Mouse (Mus musculus) heart, embryonic 11.5 days (tissue): ENCODE measurements at regions not wholly inside any gene's neighbourhood (a gene's known extent, or its start where the extent isn't known, plus 50 kb on each side); places are given as distances from the start of the nearest gene placed in this dataset.

Experiments used
- ATAC-seq: fragments of 200-750 bp; cut with Nextera tagmentation; replicated peaks from 2 replicates; pipeline ENCODE4 v1.8.0; 2017; ENCODE audit warnings: moderate library complexity; ENCODE audit not compliant: insufficient number of reproducible peaks, low FRiP score, low TSS enrichment
- H3K27ac ChIP-seq: fragments of 300-500 bp; sonication (generic); 2 replicates; pipeline ENCODE4 v1.5.1; 2014; ENCODE audit warnings: mild to moderate bottlenecking, low read depth, low read length
- H3K27me3 ChIP-seq: fragments of 300-500 bp; sonication (generic); 2 replicates; pipeline ENCODE4 v1.6.1; 2014; ENCODE audit warnings: mild to moderate bottlenecking, low read length, mixed read lengths; ENCODE audit not compliant: control insufficient read depth, insufficient read depth
- H3K36me3 ChIP-seq: fragments of 300-500 bp; sonication (generic); 2 replicates; pipeline ENCODE4 v1.6.1; 2014; ENCODE audit warnings: mild to moderate bottlenecking, low read length, moderate library complexity, mixed read lengths; ENCODE audit not compliant: control insufficient read depth, insufficient read depth
- H3K4me1 ChIP-seq: fragments of 300-500 bp; sonication (generic); 2 replicates; pipeline ENCODE4 v1.6.1; 2014; ENCODE audit warnings: low read length; ENCODE audit not compliant: control insufficient read depth, insufficient read depth
- H3K4me2 ChIP-seq: fragments of 300-500 bp; sonication (generic); 2 replicates; pipeline ENCODE4 v1.6.1; 2014; ENCODE audit warnings: mild to moderate bottlenecking, moderate library complexity
- H3K4me3 ChIP-seq: fragments of 300-500 bp; sonication (generic); 2 replicates; pipeline ENCODE4 v1.5.1; 2014; ENCODE audit warnings: low read depth, low read length
- H3K9ac ChIP-seq: fragments of 300-500 bp; sonication (generic); 2 replicates; pipeline ENCODE4 v1.6.1; 2014; ENCODE audit warnings: mild to moderate bottlenecking, low read depth, low read length, moderate library complexity
- H3K9me3 ChIP-seq: fragments of 300-500 bp; sonication (generic); replicated peaks from 2 replicates; pipeline ENCODE4 v1.6.1; 2016; ENCODE audit warnings: low read length; ENCODE audit not compliant: control insufficient read depth
- WGBS: fragments of 180-500 bp; shearing (Covaris S2); extraction: QIAGEN DNeasy Blood & Tissue Kit; methylation state at CpG from one replicate; pipeline ENCODE4 v1.1.7; 2014; ENCODE audit not compliant: insufficient replicate concordance; 5-methylcytosine and 5-hydroxymethylcytosine counted together

- Histone ChIP-seq H3K4me1 (no peaks in the 10 kb centered on the region), H3K36me3 (no peaks in the 10 kb centered on the region), H3K27me3 (no peaks in the 10 kb centered on the region), H3K9me3 (no peaks in the 10 kb centered on the region), H3K4me2 (no peak overlapping the region), H3K27ac (no peak overlapping the region), H3K9ac (no peak overlapping the region), H3K4me3 (no peak overlapping the region)
- WGBS = 71% methylated on average over 2 of the region's 2 CpGs
- ATAC-seq = no peak
These were observed 576.1 kb upstream of the 4930452B06Rik start for GRCm38 (mm10) chr14:9242118-9242517.

GRCm38 (mm10) chr14:9227670-9228069, 561.6 kb upstream of the 4930452B06Rik start:
- H3K27me3 ChIP-seq = no peaks in the 10 kb centered on the region
- H3K4me2 ChIP-seq = no peak overlapping the region
- H3K4me3 ChIP-seq = no peak overlapping the region
- H3K4me1 ChIP-seq = no peaks in the 10 kb centered on the region
- H3K36me3 ChIP-seq = no peaks in the 10 kb centered on the region
- H3K9ac ChIP-seq = no peak overlapping the region
- 82% methylated on average over 6 of the region's 6 CpGs for WGBS
- no peak overlapping the region for H3K27ac ChIP-seq
- no peaks in the 10 kb centered on the region for H3K9me3 ChIP-seq
- ATAC-seq = no peak

GRCm38 (mm10) chr14:9200246-9200645, 534.2 kb upstream of the 4930452B06Rik start:
- WGBS = 64% methylated on average over 2 of the region's 2 CpGs
- H3K27ac ChIP-seq = no peak overlapping the region
- ATAC-seq = no peak
- no peaks in the 10 kb centered on the region for H3K36me3 ChIP-seq
- H3K4me2 ChIP-seq = no peak overlapping the region
- H3K9me3 ChIP-seq = no peaks in the 10 kb centered on the region
- H3K27me3 ChIP-seq = no peaks in the 10 kb centered on the region
- H3K9ac ChIP-seq = no peak overlapping the region
- no peaks in the 10 kb centered on the region for H3K4me1 ChIP-seq
- no peak overlapping the region for H3K4me3 ChIP-seq

GRCm38 (mm10) chr14:9192122-9192769, 526.2 kb upstream of the 4930452B06Rik start:
- Histone ChIP-seq H3K9ac (no peak overlapping the region), H3K36me3 (no peaks in the 10 kb centered on the region), H3K27me3 (no peaks in the 10 kb centered on the region), H3K4me3 (no peak overlapping the region), H3K9me3 (no peaks in the 10 kb centered on the region), H3K27ac (no peak overlapping the region), H3K4me1 (no peaks in the 10 kb centered on the region), H3K4me2 (no peak overlapping the region)
- 76% methylated on average over 4 of the region's 4 CpGs for WGBS
- no peak for ATAC-seq

DNA sequence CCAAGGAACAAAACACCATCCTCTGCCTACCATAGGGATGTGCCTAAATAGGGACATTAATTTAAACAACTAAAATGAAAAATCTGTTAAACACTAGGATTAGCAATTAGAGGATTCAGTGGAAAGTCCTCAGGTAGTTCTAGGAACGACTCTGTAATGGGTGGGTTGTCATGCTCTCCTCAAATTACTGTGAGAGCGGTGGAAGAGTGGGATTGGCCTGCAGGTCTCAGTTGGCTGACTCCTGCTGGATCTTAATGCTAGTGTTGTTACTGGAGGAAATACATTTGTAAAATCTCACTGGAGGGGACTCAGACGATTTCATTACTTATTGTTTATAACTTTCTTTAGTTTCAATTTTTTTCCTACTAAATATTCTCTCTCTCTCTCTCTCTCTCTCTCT, 525.6 kb upstream of the 4930452B06Rik start:
- 73% methylated on average over 3 of the region's 3 CpGs for WGBS
- Histone ChIP-seq H3K27me3 (no peaks in the 10 kb centered on the region), H3K9ac (no peak overlapping the region), H3K9me3 (no peaks in the 10 kb centered on the region), H3K4me2 (no peak overlapping the region), H3K36me3 (no peaks in the 10 kb centered on the region), H3K4me3 (no peak overlapping the region), H3K27ac (no peak overlapping the region), H3K4me1 (no peaks in the 10 kb centered on the region)
- no peak for ATAC-seq

- no peak for ATAC-seq
These were observed 495.3 kb upstream of the 4930452B06Rik start for GRCm38 (mm10) chr14:9161336-9161735.

GRCm38 (mm10) chr14:9157941-9158340, 491.9 kb upstream of the 4930452B06Rik start:
- no peaks in the 10 kb centered on the region for H3K27me3 ChIP-seq
- no peak overlapping the region for H3K4me2 ChIP-seq
- H3K36me3 ChIP-seq = no peaks in the 10 kb centered on the region
- no peak overlapping the region for H3K9ac ChIP-seq
- H3K4me3 ChIP-seq = no peak overlapping the region
- ATAC-seq = no peak
- WGBS = 67% methylated on average over 3 of the region's 3 CpGs
- H3K9me3 ChIP-seq = no peaks in the 10 kb centered on the region
- no peaks in the 10 kb centered on the region for H3K4me1 ChIP-seq
- H3K27ac ChIP-seq = no peak overlapping the region

More at GRCm38 (mm10) chr14:9161336-9161735, 495.3 kb upstream of the 4930452B06Rik start:
- H3K4me2 ChIP-seq = no peak overlapping the region
- no peaks in the 10 kb centered on the region for H3K27me3 ChIP-seq
- 78% methylated on average over 2 of the region's 2 CpGs for WGBS
- no peaks in the 10 kb centered on the region for H3K9me3 ChIP-seq
- no peak overlapping the region for H3K4me3 ChIP-seq
- H3K27ac ChIP-seq = no peak overlapping the region
- H3K36me3 ChIP-seq = no peaks in the 10 kb centered on the region
- H3K9ac ChIP-seq = no peak overlapping the region
- no peaks in the 10 kb centered on the region for H3K4me1 ChIP-seq

DNA sequence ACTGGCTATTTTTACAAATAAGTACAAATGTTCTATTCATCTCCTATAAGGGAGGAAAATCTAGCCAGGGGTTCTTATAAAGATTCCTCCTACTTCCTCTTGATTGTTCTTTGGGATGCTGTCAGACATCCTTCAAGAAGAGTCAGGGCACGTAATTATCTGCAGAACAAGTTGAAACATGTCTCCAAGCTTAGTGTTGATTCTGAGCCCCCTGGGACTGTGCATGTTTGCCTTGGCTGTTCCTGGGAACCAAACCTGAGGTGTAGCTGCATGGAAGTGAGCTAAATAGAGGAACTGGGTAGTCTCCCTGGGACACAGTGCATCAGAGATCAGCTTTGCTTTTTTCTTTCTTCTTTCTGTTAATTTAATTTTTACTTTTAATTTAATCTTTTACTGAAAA, 484.8 kb upstream of the 4930452B06Rik start:
- Histone ChIP-seq H3K9me3 (no peaks in the 10 kb centered on the region), H3K9ac (no peak overlapping the region), H3K4me3 (no peak overlapping the region), H3K27me3 (no peaks in the 10 kb centered on the region), H3K36me3 (no peaks in the 10 kb centered on the region), H3K27ac (no peak overlapping the region), H3K4me1 (no peaks in the 10 kb centered on the region), H3K4me2 (no peak overlapping the region)
- WGBS = 47% methylated on average over 1 of the region's 1 CpGs
- no peak for ATAC-seq

- 76% methylated on average over 4 of the region's 4 CpGs for WGBS
- H3K36me3 ChIP-seq = no peaks in the 10 kb centered on the region
- no peak for ATAC-seq
- no peak overlapping the region for H3K4me2 ChIP-seq
- H3K4me1 ChIP-seq = no peaks in the 10 kb centered on the region
- no peaks in the 10 kb centered on the region for H3K27me3 ChIP-seq
- no peak overlapping the region for H3K9ac ChIP-seq
- no peak overlapping the region for H3K27ac ChIP-seq
- H3K4me3 ChIP-seq = no peak overlapping the region
- no peaks in the 10 kb centered on the region for H3K9me3 ChIP-seq
These were observed 480.7 kb upstream of the 4930452B06Rik start for GRCm38 (mm10) chr14:9146595-9147219.
